Mouse (Mus musculus) kidney, embryonic 15.5 days (tissue): ENCODE results near the gene Mpp6. TPM values are rescaled to one million over a fixed set of nuclear protein-coding genes. Genes with fewer than 3 reads are reported as not detected.
A peak's percentile ranks its signal among the peaks of the same experiment; 100 is the strongest.

Source experiments
- ATAC-seq: fragments of 200-750 bp; cut with Nextera tagmentation; replicated peaks from 2 replicates; pipeline ENCODE4 v1.8.0; 2017; ENCODE audit warnings: moderate TSS enrichment; ENCODE audit not compliant: low FRiP score
- H3K27ac ChIP-seq: fragments of 300-500 bp; sonication (generic); 2 replicates; pipeline ENCODE4 v1.5.1; 2015; ENCODE audit warnings: mild to moderate bottlenecking, inconsistent platforms
- H3K27me3 ChIP-seq: fragments of 300-500 bp; sonication (generic); 2 replicates; pipeline ENCODE4 v1.6.1; 2015; ENCODE audit warnings: inconsistent platforms
- H3K36me3 ChIP-seq: fragments of 300-500 bp; sonication (generic); 2 replicates; pipeline ENCODE4 v1.6.1; 2015; ENCODE audit warnings: inconsistent platforms
- H3K4me1 ChIP-seq: fragments of 300-500 bp; sonication (generic); 2 replicates; pipeline ENCODE4 v1.6.1; 2015; ENCODE audit warnings: inconsistent platforms
- H3K4me2 ChIP-seq: fragments of 300-500 bp; sonication (generic); 2 replicates; pipeline ENCODE4 v1.6.1; 2015; ENCODE audit warnings: moderate library complexity, mild to moderate bottlenecking, inconsistent platforms
- H3K4me3 ChIP-seq: fragments of 300-500 bp; sonication (generic); replicated peaks from 2 replicates; pipeline ENCODE4 v1.5.1; 2015; ENCODE audit warnings: mild to moderate bottlenecking, inconsistent platforms
- H3K9ac ChIP-seq: fragments of 300-500 bp; sonication (generic); 2 replicates; pipeline ENCODE4 v1.6.1; 2015; ENCODE audit warnings: mild to moderate bottlenecking, inconsistent platforms
- H3K9me3 ChIP-seq: fragments of 300-500 bp; sonication (generic); replicated peaks from 2 replicates; pipeline ENCODE4 v1.6.1; 2016; ENCODE audit warnings: inconsistent platforms
- WGBS: fragments of 180-500 bp; shearing (Covaris S2); methylation state at CpG from one replicate; pipeline ENCODE4 v1.1.7; 2015; ENCODE audit warnings: mixed read lengths; 5-methylcytosine and 5-hydroxymethylcytosine counted together
- polyA plus RNA-seq: library from polyadenylated mRNA; unstranded; fragments of >200 nt; fragmentation: Nextera tagmentation; extraction: Ambion mirVana; gene quantifications from 2 replicates; pipeline ENCODE4 v1.2.1, GENCODE M21; 2015

Mpp6 gene
- 98.9 and 104 TPM in 2 replicates for polyA plus RNA-seq

- H3K27me3 ChIP-seq = no peaks in the 10 kb centered on the region
- no peaks in the 10 kb centered on the region for H3K9me3 ChIP-seq
- H3K4me1 ChIP-seq = peaks cover 23% of the 10 kb centered on the region
- peak within 1 kb of the TSS; percentile 93 for H3K9ac ChIP-seq
- ATAC-seq = peak; percentile 94
- H3K4me2 ChIP-seq = peak within 1 kb of the TSS; percentile 88
- 0% methylated on average over 63 of the region's 74 CpGs for WGBS
- H3K36me3 ChIP-seq = no peaks in the 10 kb centered on the region
- H3K4me3 ChIP-seq = peak within 1 kb of the TSS; percentile 91
- H3K27ac ChIP-seq = peak within 1 kb of the TSS; percentile 93
Observed at GRCm38 (mm10) chr6:50109757-50110378, at the start of gene Mpp6. Mpp6 (plus strand) TSS chr6:50110241.

GRCm38 (mm10) chr6:50066172-50066571, 43.9 kb upstream of the Mpp6 start:
- no peak overlapping the region for H3K9ac ChIP-seq
- H3K4me1 ChIP-seq = no peaks in the 10 kb centered on the region
- no peak for ATAC-seq
- H3K4me2 ChIP-seq = no peak overlapping the region
- no peaks in the 10 kb centered on the region for H3K27me3 ChIP-seq
- H3K9me3 ChIP-seq = no peaks in the 10 kb centered on the region
- H3K27ac ChIP-seq = no peak overlapping the region
- H3K36me3 ChIP-seq = no peaks in the 10 kb centered on the region
- H3K4me3 ChIP-seq = no peak overlapping the region
- 81% methylated on average over 6 of the region's 6 CpGs for WGBS

- Histone ChIP-seq H3K4me1 (no peaks in the 10 kb centered on the region), H3K4me3 (no peak overlapping the region), H3K27me3 (no peaks in the 10 kb centered on the region), H3K9ac (no peak overlapping the region), H3K4me2 (no peak overlapping the region), H3K27ac (no peak overlapping the region), H3K36me3 (no peaks in the 10 kb centered on the region), H3K9me3 (no peaks in the 10 kb centered on the region)
- no peak for ATAC-seq
Observed at GRCm38 (mm10) chr6:50068490-50068889, 41.6 kb upstream of the Mpp6 start.

- H3K9ac ChIP-seq = no peak overlapping the region
- 82% methylated on average over 3 of the region's 3 CpGs for WGBS
- no peaks in the 10 kb centered on the region for H3K27me3 ChIP-seq
- H3K4me2 ChIP-seq = no peak overlapping the region
- H3K4me3 ChIP-seq = no peak overlapping the region
- no peaks in the 10 kb centered on the region for H3K4me1 ChIP-seq
- H3K36me3 ChIP-seq = no peaks in the 10 kb centered on the region
- H3K27ac ChIP-seq = no peak overlapping the region
- no peak for ATAC-seq
- H3K9me3 ChIP-seq = no peaks in the 10 kb centered on the region
Observed at GRCm38 (mm10) chr6:50075248-50075647, 34.8 kb upstream of the Mpp6 start.

- H3K4me3 ChIP-seq = no peak overlapping the region
- no peak overlapping the region for H3K9ac ChIP-seq
- H3K27ac ChIP-seq = no peak overlapping the region
- no peaks in the 10 kb centered on the region for H3K36me3 ChIP-seq
- H3K4me2 ChIP-seq = no peak overlapping the region
- no peaks in the 10 kb centered on the region for H3K9me3 ChIP-seq
- H3K4me1 ChIP-seq = no peaks in the 10 kb centered on the region
- no peaks in the 10 kb centered on the region for H3K27me3 ChIP-seq
- 0 out of 2 replicates have a peak, but pooled peaks have one; percentile 60 for ATAC-seq
- WGBS = 40% methylated on average over 2 of the region's 2 CpGs
Observed at GRCm38 (mm10) chr6:50076473-50076872, 33.6 kb upstream of the Mpp6 start.

- no peak for ATAC-seq
- Histone ChIP-seq H3K4me3 (no peak overlapping the region), H3K9me3 (no peaks in the 10 kb centered on the region), H3K9ac (no peak overlapping the region), H3K4me2 (no peak overlapping the region), H3K4me1 (no peaks in the 10 kb centered on the region), H3K36me3 (no peaks in the 10 kb centered on the region), H3K27me3 (no peaks in the 10 kb centered on the region), H3K27ac (no peak overlapping the region)
- WGBS = 76% methylated on average over 7 of the region's 7 CpGs
Observed at GRCm38 (mm10) chr6:50080431-50080830, 29.6 kb upstream of the Mpp6 start.

GRCm38 (mm10) chr6:50085206-50085605, 24.8 kb upstream of the Mpp6 start:
- H3K4me3 ChIP-seq = no peak overlapping the region
- 74% methylated on average over 4 of the region's 4 CpGs for WGBS

GRCm38 (mm10) chr6:50089333-50089732, 20.7 kb upstream of the Mpp6 start:
- no peaks in the 10 kb centered on the region for H3K4me1 ChIP-seq
- H3K36me3 ChIP-seq = no peaks in the 10 kb centered on the region
- no peak overlapping the region for H3K9ac ChIP-seq
- no peaks in the 10 kb centered on the region for H3K27me3 ChIP-seq
- H3K9me3 ChIP-seq = no peaks in the 10 kb centered on the region
- no peak overlapping the region for H3K27ac ChIP-seq
- no peak for ATAC-seq
- 78% methylated on average over 5 of the region's 5 CpGs for WGBS
- H3K4me2 ChIP-seq = no peak overlapping the region
- no peak overlapping the region for H3K4me3 ChIP-seq

More at GRCm38 (mm10) chr6:50085206-50085605, 24.8 kb upstream of the Mpp6 start:
- no peaks in the 10 kb centered on the region for H3K36me3 ChIP-seq
- ATAC-seq = no peak
- no peaks in the 10 kb centered on the region for H3K9me3 ChIP-seq
- no peak overlapping the region for H3K4me2 ChIP-seq
- no peak overlapping the region for H3K27ac ChIP-seq
- no peak overlapping the region for H3K9ac ChIP-seq
- no peaks in the 10 kb centered on the region for H3K4me1 ChIP-seq
- H3K27me3 ChIP-seq = no peaks in the 10 kb centered on the region

GRCm38 (mm10) chr6:50090221-50090620, 19.8 kb upstream of the Mpp6 start:
- Histone ChIP-seq H3K4me2 (no peak overlapping the region), H3K4me1 (no peaks in the 10 kb centered on the region), H3K27ac (no peak overlapping the region), H3K9me3 (no peaks in the 10 kb centered on the region), H3K9ac (no peak overlapping the region), H3K27me3 (no peaks in the 10 kb centered on the region), H3K36me3 (no peaks in the 10 kb centered on the region), H3K4me3 (no peak overlapping the region)
- ATAC-seq = no peak
- WGBS = 71% methylated on average over 7 of the region's 7 CpGs

GRCm38 (mm10) chr6:50091462-50092154, 18.4 kb upstream of the Mpp6 start:
- no peak for ATAC-seq
- Histone ChIP-seq H3K27ac (no peak overlapping the region), H3K4me1 (no peaks in the 10 kb centered on the region), H3K27me3 (no peaks in the 10 kb centered on the region), H3K36me3 (no peaks in the 10 kb centered on the region), H3K9me3 (no peaks in the 10 kb centered on the region), H3K4me3 (no peak overlapping the region), H3K4me2 (no peak overlapping the region), H3K9ac (no peak overlapping the region)
- 77% methylated on average over 7 of the region's 7 CpGs for WGBS

- peak overlapping the region; percentile 91 for H3K4me3 ChIP-seq
- H3K4me1 ChIP-seq = peaks cover 23% of the 10 kb centered on the region
- H3K4me2 ChIP-seq = peak overlapping the region; percentile 88
- WGBS = 4% methylated on average over 15 of the region's 15 CpGs
- ATAC-seq = peak; percentile 12; the same call in 1 of the 2 replicates
- H3K27ac ChIP-seq = peak overlapping the region; percentile 93
- no peaks in the 10 kb centered on the region for H3K9me3 ChIP-seq
- H3K36me3 ChIP-seq = no peaks in the 10 kb centered on the region
- H3K27me3 ChIP-seq = no peaks in the 10 kb centered on the region
- H3K9ac ChIP-seq = peak overlapping the region; percentile 93
Observed at GRCm38 (mm10) chr6:50109201-50109756, 762 bp upstream of the Mpp6 start.

- peak overlapping the region; percentile 91 for H3K4me3 ChIP-seq
- WGBS = under 1% methylated on average over 43 of the region's 72 CpGs
- no peaks in the 10 kb centered on the region for H3K9me3 ChIP-seq
- peak overlapping the region; percentile 88 for H3K4me2 ChIP-seq
- H3K36me3 ChIP-seq = no peaks in the 10 kb centered on the region
- peaks cover 23% of the 10 kb centered on the region for H3K4me1 ChIP-seq
- H3K27ac ChIP-seq = peak overlapping the region; percentile 93
- H3K9ac ChIP-seq = peak overlapping the region; percentile 93
- no peaks in the 10 kb centered on the region for H3K27me3 ChIP-seq
- peak; percentile 68 for ATAC-seq
Observed at GRCm38 (mm10) chr6:50110379-50110941, 419 bp downstream of the Mpp6 start.
